Mouse (Mus musculus) frontal cortex, postnatal 10 days (tissue): Measurements from ENCODE around the gene D13Ertd608e.
A peak's percentile ranks its signal among the peaks of the same experiment; 100 is the strongest.
"Not testable (repeated sequence)": the region's sequence is repeated elsewhere in the genome, so short reads cannot be mapped to it uniquely, and the experiment has no call there.

Experiments
- DNase-seq, 2 experiments: peaks; one replicate each; pipeline ENCODE4 v3.0.0; 2022; ENCODE audit warnings: low spot score in 2 of 2, mixed read lengths in 1 of 2

D13Ertd608e gene

GRCm38 (mm10) chr13:119835320-119836056 lies at the start of gene D13Ertd608e:
Gene D13Ertd608e (plus strand): TSS chr13:119836006.
- DNase-seq, result peak in 1 of 2 experiments; percentile 29

DNA sequence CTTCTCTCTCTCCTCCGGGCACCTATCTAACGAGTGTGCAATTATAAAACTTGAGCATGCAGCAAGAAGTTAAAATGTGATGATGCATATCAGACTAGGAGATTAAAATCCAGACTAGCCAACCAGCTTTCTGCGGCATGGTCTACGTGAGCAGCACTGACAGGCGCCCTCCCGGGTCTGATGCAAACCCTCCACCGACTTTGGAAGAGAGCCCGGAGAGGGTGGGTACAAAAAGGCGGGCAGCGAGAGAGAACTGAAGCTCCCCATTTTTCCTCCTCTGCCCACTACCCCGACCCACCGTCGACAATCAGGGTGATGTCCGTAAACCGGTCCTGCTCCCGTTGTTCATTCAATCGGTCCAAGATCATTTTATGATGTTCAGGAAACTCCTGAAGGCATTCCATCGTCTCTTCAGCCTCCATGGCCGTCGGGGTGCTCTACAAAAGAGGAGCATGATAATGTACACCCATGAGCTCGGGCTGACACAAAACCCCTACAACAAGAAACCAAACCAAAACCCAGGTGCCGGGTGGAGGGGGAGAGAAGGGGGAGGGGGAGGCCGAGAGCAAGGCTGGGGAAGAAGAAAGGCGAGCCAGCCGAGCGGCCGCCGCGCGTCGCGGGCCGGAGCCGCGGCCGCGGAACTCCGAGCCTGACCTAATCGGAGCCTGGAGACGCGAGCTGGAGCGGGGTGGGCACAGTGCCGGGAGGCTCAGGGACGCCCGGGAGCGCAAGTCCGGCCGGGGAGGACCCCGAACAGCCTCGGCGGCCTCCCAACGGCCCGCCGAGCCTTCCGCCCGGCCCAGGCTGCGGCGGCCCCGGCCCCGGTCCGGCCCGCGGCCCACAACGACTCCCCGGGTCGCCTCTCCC lies 45.7 kb upstream of the D13Ertd608e start:
- DNase-seq, result peak; percentile 54 to 72

DNA sequence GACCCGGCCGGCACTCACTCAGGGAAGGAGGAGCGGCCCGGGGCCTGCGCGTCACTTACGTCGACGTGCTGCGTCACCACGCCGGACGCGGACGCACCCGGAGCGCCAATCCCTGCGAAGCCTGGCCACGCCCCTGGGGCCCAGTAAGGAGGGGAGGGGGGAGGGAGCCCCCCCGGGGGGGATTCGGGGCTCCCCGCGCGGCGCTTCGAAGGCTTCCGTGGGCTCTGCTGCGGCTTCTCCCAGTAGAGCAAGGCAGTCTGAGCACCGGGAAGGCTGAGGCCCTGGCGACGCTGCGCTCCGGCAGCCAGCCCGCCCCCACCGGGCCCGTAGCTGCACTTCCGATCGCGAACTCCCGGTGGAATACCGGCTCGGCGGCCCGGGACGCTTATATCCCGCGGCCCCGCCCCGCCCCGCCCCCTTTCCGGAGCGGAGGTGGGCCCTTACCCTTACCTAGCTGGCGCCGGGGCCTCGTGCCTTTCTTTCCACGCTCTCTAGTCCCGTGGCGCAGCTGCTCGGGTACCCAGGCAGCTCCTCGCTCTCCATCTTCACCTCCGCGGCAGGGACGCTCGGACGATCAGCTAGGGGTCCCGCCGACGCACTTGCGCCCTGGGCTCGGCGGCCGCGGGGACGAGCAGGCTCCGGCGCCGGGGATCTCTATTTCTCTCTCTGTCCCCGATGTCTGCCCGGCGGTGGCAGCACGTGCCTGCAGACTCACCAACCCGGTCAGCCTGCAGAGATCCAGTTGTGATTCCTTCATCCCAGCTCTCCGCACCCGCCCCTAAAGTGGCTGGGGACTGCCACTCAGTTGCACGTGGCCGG lies 44.8 kb upstream of the D13Ertd608e start, which contains the start of gene Zfp131:
TSS of gene Zfp131 (minus strand) at position 129 of the 819 bp plus-strand sequence.
- peak; percentile 88 to 93 for DNase-seq

GRCm38 (mm10) chr13:119791580-119792135 lies 44.1 kb upstream of the D13Ertd608e start:
- DNase-seq, result no peak

GRCm38 (mm10) chr13:119792791-119793404 lies 42.9 kb upstream of the D13Ertd608e start:
- DNase-seq, result no peak

DNA sequence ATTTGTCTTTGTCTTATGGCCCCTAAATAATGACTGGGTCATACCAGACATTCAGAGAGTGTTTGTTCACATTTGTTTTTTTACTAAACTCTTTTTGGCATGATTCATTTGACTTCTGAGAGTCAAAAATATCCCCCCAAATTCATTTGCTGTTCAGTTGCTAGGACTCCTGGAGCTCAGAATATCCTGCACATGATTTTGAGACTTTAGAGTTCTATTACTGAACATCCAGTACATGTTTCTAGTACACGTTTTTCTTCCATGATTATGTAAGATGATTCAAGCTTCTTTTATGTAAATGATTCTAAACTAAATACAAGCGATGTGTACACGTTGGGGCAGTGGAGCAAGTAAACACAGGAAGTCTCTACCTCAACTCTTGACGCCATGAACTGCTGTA lies 38.1 kb upstream of the D13Ertd608e start:
- no peak for DNase-seq

DNA sequence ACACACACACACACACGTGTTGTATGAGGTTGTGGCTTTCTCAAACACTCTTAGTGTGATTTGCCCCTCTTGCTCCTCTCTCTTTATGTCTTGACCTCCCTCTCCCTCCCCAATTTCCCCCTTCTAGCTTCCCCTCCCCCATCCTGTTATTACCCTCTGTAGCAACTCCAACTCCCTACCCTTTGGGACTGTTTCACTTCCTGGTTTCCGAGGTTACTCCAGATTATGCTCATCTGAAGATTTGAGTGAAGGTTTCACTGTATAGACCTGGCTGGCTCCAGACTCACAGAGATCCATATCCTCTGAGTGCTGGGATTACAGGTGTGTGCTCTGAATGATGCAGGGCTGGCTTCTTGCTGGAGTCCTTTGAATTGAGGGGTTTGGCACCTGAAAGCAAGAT lies 26.9 kb upstream of the D13Ertd608e start:
- no peak for DNase-seq

DNA sequence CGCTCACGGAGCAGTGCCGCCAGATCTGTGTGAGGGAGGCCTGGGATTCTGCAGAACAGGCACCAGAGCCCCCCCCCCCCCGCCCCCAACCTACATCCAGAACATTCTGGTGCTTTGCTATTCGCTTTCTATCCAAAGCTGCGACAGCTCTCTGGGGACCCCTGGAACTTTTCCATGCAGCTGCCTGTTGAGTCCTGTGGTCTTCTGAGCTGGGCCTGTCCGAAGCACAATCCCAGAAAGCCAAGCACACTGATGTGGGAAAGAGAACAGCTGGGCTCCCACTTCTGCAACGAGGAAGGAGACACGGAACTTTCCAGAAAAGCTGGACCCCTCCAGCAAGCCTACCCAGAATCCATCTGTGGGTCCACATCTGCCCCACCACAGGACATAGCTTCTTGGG lies 25.8 kb upstream of the D13Ertd608e start:
- no peak for DNase-seq

DNA sequence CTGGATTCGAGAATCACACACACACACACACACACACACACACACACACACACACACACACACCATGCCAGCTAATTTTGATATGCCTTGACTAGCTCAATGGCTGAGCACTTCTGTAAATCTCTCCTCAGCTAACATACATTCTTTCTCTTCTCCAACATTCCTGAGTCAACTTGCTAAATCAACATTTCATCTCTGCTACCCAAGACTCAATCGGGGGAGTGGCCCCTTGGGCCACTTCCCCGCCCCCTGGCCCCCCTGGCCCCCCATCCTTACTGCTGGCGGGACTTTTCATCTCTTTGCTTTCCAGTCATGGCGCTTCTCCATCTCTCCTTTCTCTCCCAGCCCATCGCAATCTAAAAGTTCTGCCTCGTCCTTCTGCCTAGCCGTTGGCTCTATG lies 19.0 kb upstream of the D13Ertd608e start:
- no peak for DNase-seq

GRCm38 (mm10) chr13:119817579-119818206 lies 18.1 kb upstream of the D13Ertd608e start:
- no peak for DNase-seq

DNA sequence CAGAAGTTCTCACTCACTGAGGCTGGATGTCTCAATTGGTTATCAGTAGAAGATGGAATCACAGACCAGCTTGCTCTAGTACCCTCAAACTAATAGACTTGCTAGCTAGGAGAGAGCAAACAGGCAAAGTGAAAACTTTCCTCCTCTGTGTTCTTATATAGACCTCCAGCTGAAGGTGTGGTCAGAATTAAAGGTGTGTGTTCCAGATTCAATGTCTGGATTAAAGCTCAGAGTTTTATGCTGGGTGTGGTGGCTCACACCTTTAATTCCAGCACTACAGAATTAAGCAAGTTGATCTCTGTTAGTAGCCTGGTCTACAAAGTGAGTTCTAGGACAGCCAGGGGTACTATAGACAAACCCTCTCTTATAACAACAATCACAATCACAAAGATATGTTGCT lies 5.7 kb upstream of the D13Ertd608e start, which contains the start of gene AF067063:
TSS of gene AF067063 (minus strand) at position 101 of the 400 bp plus-strand sequence.
- not testable (repeated sequence) for DNase-seq

DNA sequence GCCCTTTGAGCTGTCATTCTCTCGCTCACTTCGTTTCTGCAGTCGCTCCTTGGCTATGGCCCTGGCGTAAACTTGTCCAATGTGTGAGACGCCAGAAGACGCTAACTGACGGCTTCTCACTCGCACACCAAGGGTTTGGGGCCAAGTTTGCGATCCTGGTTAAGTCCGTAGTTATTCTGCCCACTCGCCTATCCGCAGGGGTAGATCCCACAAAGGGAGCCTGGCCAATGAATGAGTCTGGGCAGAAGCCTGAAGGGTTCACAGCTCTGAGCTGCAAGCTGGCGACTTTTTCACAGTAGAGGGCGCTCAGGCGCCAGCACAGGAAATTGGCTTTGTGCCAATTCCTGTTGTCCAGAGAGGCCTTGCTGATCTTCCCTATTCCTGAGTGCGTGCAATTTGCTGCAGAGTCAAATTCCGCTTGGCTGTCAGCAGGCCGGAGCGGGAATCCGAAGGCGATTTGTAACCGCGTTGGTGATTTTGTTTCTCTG lies 562 bp downstream of the D13Ertd608e start:
- peak in 1 of 2 experiments; percentile 8 for DNase-seq

- peak in 1 of 2 experiments; percentile 31 for DNase-seq
Observed at GRCm38 (mm10) chr13:119837719-119838337, 2.0 kb downstream of the D13Ertd608e start.

DNA sequence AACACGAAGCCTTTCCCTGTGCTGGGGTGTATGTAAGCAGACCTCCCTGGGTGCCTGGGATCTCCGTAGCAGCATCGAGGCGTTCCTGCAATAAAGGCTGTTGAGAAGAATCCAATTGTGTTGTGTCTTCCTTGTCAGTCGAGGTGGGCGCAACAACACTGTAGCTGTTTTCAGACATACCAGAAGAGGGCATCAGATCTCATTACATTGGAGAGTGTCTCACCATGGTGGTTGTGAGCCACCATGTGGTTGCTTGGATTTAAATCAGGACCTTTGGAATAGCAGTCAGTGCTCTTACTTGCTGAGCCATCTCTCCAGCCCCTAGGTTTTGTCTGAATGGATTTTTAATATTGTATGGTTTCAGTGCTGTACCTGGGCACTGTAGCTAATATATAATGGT lies 4.2 kb downstream of the D13Ertd608e start:
- not testable (repeated sequence) for DNase-seq

- not testable (repeated sequence) for DNase-seq
Observed at GRCm38 (mm10) chr13:119862399-119862798, 26.6 kb downstream of the D13Ertd608e start.

DNA sequence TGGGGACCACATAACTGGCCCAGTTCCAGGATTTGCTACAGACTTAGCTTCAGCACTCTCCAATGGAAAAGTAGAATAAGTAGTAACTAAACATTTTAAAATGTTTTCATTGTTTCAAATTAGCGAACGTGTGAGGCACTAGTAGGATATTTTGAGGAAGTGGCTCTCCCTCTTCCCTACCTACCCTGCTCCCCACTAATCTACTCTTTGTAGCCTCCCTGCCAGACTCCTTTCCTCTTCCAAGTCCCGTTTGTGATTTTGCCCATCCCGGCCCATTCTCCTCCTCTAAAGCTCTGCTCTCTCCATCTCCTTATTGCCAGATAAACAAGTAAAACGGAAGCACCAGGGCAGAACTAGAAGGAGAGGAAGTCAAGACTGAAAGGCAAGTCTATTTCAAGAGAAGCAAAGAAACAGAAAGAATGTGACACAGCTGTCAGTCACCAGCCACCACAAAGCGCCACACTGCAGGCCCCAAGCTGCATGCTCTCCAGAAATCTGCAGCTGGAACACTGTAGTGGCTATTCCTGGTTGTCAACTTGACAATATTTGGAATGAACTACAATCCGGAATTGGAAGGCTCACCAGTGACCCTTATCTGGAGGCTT lies 28.7 kb downstream of the D13Ertd608e start:
- DNase-seq, result not testable (repeated sequence)

DNA sequence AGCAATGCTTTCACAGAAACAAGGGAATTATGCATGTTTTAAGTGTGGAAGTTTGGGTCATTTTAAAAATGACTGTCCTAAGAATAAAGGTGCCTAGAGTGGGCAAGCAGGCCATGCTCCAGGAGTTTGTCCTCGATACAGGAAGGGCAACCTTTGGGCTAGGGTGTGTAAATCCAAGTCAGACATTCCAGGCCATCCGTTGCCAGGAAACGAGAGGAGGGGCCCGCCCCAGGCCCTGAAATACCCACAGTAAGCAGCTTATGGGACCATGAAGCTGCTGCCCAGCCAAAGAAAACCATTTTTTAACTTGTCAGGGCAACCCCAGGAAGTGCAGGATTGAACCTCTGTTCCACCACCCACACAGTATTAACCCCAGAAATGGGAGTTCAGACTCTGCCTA lies 51.1 kb downstream of the D13Ertd608e start:
- not testable (repeated sequence) for DNase-seq

DNA sequence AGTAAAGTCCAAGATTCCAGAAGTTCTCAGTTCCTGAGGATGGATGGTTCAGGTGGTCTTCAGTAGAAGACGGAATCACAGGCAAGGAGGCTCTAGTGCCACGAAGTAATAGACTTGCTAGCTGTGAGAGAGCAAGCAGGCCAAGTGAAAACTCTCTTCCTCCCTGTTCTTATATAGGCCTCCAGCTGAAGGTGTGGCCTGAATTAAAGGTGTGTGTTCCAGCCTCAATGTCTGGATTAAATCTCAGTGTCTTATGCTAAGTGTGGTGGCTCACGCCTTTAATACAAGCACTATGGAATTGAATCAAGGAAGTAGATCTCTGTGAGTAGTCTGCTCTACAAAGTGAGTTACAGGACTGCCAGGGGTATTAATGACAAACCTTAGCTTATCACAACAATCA lies 58.9 kb downstream of the D13Ertd608e start, which contains the start of gene Tcstv1:
TSS of gene Tcstv1 (minus strand) at position 101 of the 400 bp plus-strand sequence.
- DNase-seq, result not testable (repeated sequence)
